Mouse (Mus musculus) E14TG2a.4 (cell line): ENCODE measurements at regions not wholly inside any gene's neighbourhood (a gene's known extent, or its start where the extent isn't known, plus 50 kb on each side); places are given as distances from the start of the nearest gene placed in this dataset.

ENCODE experiments used
- CTCF ChIP-seq: conservative IDR thresholded peaks from 2 replicates; pipeline ENCODE4 v1.5.1; 2014; ENCODE audit warnings: low read length
- POU5F1 ChIP-seq: IDR thresholded peaks from 2 replicates; pipeline ENCODE4 v1.6.1; 2014; ENCODE audit warnings: low read length, borderline replicate concordance

- TF ChIP-seq CTCF, result no peak
- TF ChIP-seq POU5F1, result no peak
Measured at GRCm38 (mm10) chr3:107826241-107826760, 50.7 kb upstream of the Eps8l3 start.
